Mouse (Mus musculus) stomach, embryonic 14.5 days (tissue): Measurements from ENCODE around the gene Fam53a. TPM values are rescaled to one million over a fixed set of nuclear protein-coding genes. Genes with fewer than 3 reads are reported as not detected.

Source experiments
- polyA plus RNA-seq: library from polyadenylated mRNA; unstranded; fragments of >200 nt; fragmentation: Nextera tagmentation; extraction: Ambion mirVana; gene quantifications from 2 replicates; pipeline ENCODE4 v1.2.1, GENCODE M21; 2014

The Fam53a gene
- polyA plus RNA-seq, 1 experiment from 2014 or later = 66.0 TPM

Other genes with a start within 250 kb of the Fam53a start
- not detected in 2 replicates for gene Nkx1-1, start 195.7 kb downstream of the Fam53a start, polyA plus RNA-seq
- gene Gm9903, start 290 bp upstream of the Fam53a start, polyA plus RNA-seq = 0.32 and 0.42 TPM in 2 replicates
- gene Slbp, start 22.9 kb upstream of the Fam53a start, polyA plus RNA-seq = 223 TPM in 2 replicates
- gene Tacc3, start 28.5 kb upstream of the Fam53a start, polyA plus RNA-seq = 168 and 174 TPM in 2 replicates
- 36.3 and 39.8 TPM in 2 replicates for gene Tmem129, start 28.8 kb upstream of the Fam53a start, polyA plus RNA-seq
- 23.5 and 27.2 TPM in 2 replicates for gene Fgfr3, start 92.0 kb upstream of the Fam53a start, polyA plus RNA-seq
- 43.7 TPM in 2 replicates for gene Letm1, start 153.2 kb upstream of the Fam53a start, polyA plus RNA-seq
- 53.5 and 60.4 TPM in 2 replicates for gene Nsd2, start 191.1 kb upstream of the Fam53a start, polyA plus RNA-seq